Mouse (Mus musculus): Measurements from ENCODE around the gene Ankmy1. TPM values are rescaled to one million over a fixed set of nuclear protein-coding genes. Genes with fewer than 3 reads are reported as not detected.

The Ankmy1 gene
- polyA plus RNA-seq, 1 experiment from 2014 or later = 0.18 TPM

DNA sequence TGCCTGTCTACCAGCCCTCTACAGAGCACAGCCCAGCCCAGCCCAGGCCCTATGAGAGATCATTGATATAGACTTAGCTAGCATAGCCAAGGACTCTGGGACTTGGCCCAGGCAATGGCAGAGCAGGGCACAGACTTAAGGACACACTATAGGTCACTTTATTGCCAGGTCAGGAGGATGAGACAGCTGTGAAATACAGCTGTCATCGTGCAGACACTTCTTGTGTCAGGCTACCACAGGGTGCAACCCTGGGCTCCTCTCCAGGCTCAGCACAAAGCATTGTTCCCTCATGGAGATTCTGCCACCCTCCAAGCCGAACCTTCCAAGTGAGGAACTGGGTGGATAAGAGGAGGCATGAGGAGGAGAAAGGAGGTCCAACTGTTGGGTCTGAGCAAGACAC is 32.7 kb downstream of the Ankmy1 start:
- Histone ChIP-seq H3K4me3 (no peak overlapping the region), H3K9me3 (replicated peaks) (no peaks in the 10 kb centered on the region), H3K4me1 (replicated peaks) (no peaks in the 10 kb centered on the region), H3K27ac (ENCODE audit: poor library complexity, severe bottlenecking) (no peak overlapping the region), H3K4me2 (no peak overlapping the region), H3K9ac (no peak overlapping the region), H3K27me3 (replicated peaks) (peaks cover 10% of the 10 kb centered on the region; the same call in 1 of the 2 replicates), H3K36me3 (no peaks in the 10 kb centered on the region)
- no peak for ATAC-seq (ENCODE audit: insufficient number of reproducible peaks, low FRiP score)
- 66% methylated on average over 2 of the region's 2 CpGs for WGBS

GRCm38 (mm10) chr1:92866170-92866569 is 36.5 kb downstream of the Ankmy1 start:
- Histone ChIP-seq H3K4me3 (no peak overlapping the region), H3K9me3 (replicated peaks) (no peaks in the 10 kb centered on the region), H3K9ac (no peak overlapping the region), H3K27me3 (replicated peaks) (no peaks in the 10 kb centered on the region; the same call in 1 of the 2 replicates), H3K36me3 (no peaks in the 10 kb centered on the region), H3K27ac (ENCODE audit: poor library complexity, severe bottlenecking) (no peak overlapping the region), H3K4me1 (replicated peaks) (no peaks in the 10 kb centered on the region), H3K4me2 (no peak overlapping the region)
- no peak for ATAC-seq (ENCODE audit: insufficient number of reproducible peaks, low FRiP score)
- WGBS = 59% methylated on average over 2 of the region's 2 CpGs

DNA sequence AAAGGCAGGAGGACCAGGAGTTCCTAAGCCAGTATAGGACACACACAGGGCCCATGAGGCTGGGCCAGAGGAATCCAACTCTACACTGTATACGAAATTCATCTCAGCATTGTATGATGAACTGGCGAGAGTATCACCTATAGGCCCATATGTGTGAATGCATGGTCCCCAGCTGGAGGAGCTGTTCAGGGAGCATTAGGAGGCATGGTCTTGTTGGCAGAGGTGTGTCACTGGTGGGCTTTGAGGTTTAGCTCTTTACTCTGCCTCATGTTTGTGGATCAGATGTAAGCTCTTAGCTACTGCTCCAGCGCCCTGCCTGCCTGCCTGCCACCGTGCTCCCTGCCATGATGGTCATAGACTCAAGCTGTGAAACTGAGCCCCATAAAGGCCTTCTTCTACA is 39.4 kb downstream of the Ankmy1 start:
- Histone ChIP-seq H3K9me3 (replicated peaks) (no peaks in the 10 kb centered on the region), H3K9ac (no peak overlapping the region), H3K27me3 (replicated peaks) (no peaks in the 10 kb centered on the region; the same call in 1 of the 2 replicates), H3K27ac (ENCODE audit: poor library complexity, severe bottlenecking) (no peak overlapping the region), H3K4me3 (no peak overlapping the region), H3K36me3 (peaks cover 13% of the 10 kb centered on the region), H3K4me1 (replicated peaks) (no peaks in the 10 kb centered on the region), H3K4me2 (no peak overlapping the region)
- 74% methylated on average over 4 of the region's 4 CpGs for WGBS
- no peak for ATAC-seq (ENCODE audit: insufficient number of reproducible peaks, low FRiP score)

DNA sequence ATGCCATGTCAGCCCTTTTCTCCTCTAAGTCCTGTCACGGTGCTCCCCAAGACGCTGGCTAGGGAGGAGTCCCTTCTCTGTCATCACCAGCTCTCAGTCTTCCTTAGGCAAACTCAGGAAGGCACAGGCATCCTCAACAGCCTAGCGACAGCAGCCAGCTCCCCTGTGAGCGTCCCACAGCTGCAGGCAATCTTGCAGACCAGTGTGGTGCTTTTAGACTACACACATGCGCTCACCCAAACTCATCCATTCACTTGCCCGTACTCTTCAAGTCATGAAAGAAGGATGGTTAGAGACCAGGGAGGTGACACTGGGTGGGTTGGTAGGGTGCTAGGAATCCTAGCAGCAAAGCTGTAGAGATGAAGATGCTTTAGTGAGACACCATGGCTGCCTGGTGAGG is 41.2 kb downstream of the Ankmy1 start:
- peaks cover 31% of the 10 kb centered on the region for H3K36me3 ChIP-seq

GRCm38 (mm10) chr1:92852450-92852849 is 50.3 kb downstream of the Ankmy1 start:
- ATAC-seq (ENCODE audit: insufficient number of reproducible peaks, low FRiP score) = no peak
- 0 out of 2 replicates have a peak overlapping the region, but pooled peaks have one; percentile 5 for H3K9ac ChIP-seq

More for the DNA sequence above, 41.2 kb downstream of the Ankmy1 start:
- Histone ChIP-seq H3K4me1 (replicated peaks) (no peaks in the 10 kb centered on the region), H3K27me3 (replicated peaks) (no peaks in the 10 kb centered on the region; the same call in 1 of the 2 replicates), H3K4me3 (no peak overlapping the region), H3K9me3 (replicated peaks) (no peaks in the 10 kb centered on the region), H3K4me2 (no peak overlapping the region), H3K27ac (ENCODE audit: poor library complexity, severe bottlenecking) (no peak overlapping the region), H3K9ac (no peak overlapping the region)
- no peak for ATAC-seq (ENCODE audit: insufficient number of reproducible peaks, low FRiP score)
- WGBS = 63% methylated on average over 6 of the region's 6 CpGs

DNA sequence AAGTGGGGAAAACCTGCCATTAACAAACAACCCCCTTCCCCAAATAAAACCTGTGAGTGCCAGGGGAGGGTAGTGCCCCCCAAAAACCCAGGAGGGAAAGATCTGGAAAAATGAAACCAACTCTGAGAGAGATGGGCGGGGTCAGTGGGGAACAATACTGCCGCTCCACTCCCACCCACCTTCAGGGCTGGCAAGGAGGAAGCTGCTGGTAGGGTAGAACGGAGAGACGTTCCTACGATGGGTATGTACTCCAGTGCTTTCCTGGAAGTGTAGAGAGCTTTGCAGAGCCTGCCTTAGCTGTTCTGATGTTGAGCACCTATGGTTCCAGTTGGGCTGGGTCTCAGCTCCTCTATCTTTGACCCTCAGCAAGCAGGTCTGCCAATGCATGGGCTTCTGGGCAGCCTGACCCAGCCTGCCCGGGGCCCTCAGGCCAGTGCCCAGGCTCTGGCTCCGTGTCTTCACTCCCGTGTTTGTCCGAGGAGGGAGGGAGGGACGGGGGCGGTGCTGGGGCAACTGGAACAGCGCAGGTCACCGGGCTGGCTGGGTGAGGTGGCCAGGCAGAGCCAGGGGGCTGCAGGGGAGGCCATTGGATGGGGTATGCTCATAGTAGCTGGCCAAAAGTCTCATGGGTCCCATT is 52.6 kb downstream of the Ankmy1 start:
- H3K9ac ChIP-seq = no peak overlapping the region
- H3K36me3 ChIP-seq = peaks cover 14% of the 10 kb centered on the region; the same call in 1 of the 2 replicates
- H3K4me1 ChIP-seq (replicated peaks) = peaks cover 54% of the 10 kb centered on the region
- H3K4me3 ChIP-seq = no peak overlapping the region
- peaks cover 40% of the 10 kb centered on the region for H3K27me3 ChIP-seq (replicated peaks)
- ATAC-seq (ENCODE audit: insufficient number of reproducible peaks, low FRiP score) = no peak
- no peak overlapping the region for H3K27ac ChIP-seq (ENCODE audit: poor library complexity, severe bottlenecking)
- WGBS = 66% methylated on average over 13 of the region's 13 CpGs
- H3K9me3 ChIP-seq (replicated peaks) = no peaks in the 10 kb centered on the region
- no peak overlapping the region for H3K4me2 ChIP-seq

More at GRCm38 (mm10) chr1:92852450-92852849, 50.3 kb downstream of the Ankmy1 start:
- Histone ChIP-seq H3K4me3 (no peak overlapping the region), H3K36me3 (peaks cover 36% of the 10 kb centered on the region), H3K9me3 (replicated peaks) (no peaks in the 10 kb centered on the region), H3K27ac (ENCODE audit: poor library complexity, severe bottlenecking) (no peak overlapping the region), H3K4me1 (replicated peaks) (peaks cover 53% of the 10 kb centered on the region), H3K4me2 (no peak overlapping the region), H3K27me3 (replicated peaks) (peaks cover 23% of the 10 kb centered on the region)
- 72% methylated on average over 2 of the region's 2 CpGs for WGBS

GRCm38 (mm10) chr1:92849491-92849890 is 53.2 kb downstream of the Ankmy1 start:
- Histone ChIP-seq H3K4me1 (replicated peaks) (peaks cover 48% of the 10 kb centered on the region), H3K9ac (no peak overlapping the region), H3K9me3 (replicated peaks) (no peaks in the 10 kb centered on the region), H3K4me3 (no peak overlapping the region), H3K4me2 (no peak overlapping the region), H3K27me3 (replicated peaks) (peaks cover 40% of the 10 kb centered on the region), H3K36me3 (peaks cover 9% of the 10 kb centered on the region; the same call in 1 of the 2 replicates), H3K27ac (ENCODE audit: poor library complexity, severe bottlenecking) (no peak overlapping the region)
- WGBS = 53% methylated on average over 2 of the region's 2 CpGs
- ATAC-seq (ENCODE audit: insufficient number of reproducible peaks, low FRiP score) = no peak

GRCm38 (mm10) chr1:92847873-92848839 is 54.5 kb downstream of the Ankmy1 start:
- 6% methylated on average over 39 of the region's 41 CpGs for WGBS
- Histone ChIP-seq H3K9ac (peak overlapping the region; percentile 18), H3K4me1 (replicated peaks) (peaks cover 47% of the 10 kb centered on the region), H3K4me3 (peak overlapping the region; percentile 20), H3K27me3 (replicated peaks) (peaks cover 40% of the 10 kb centered on the region), H3K4me2 (peak overlapping the region; percentile 64), H3K9me3 (replicated peaks) (no peaks in the 10 kb centered on the region), H3K36me3 (0 out of 2 replicates have a peak, but pooled peaks cover under 1% of the 10 kb centered on the region), H3K27ac (ENCODE audit: poor library complexity, severe bottlenecking) (no peak overlapping the region)
- ATAC-seq (ENCODE audit: insufficient number of reproducible peaks, low FRiP score) = peak; percentile 52

DNA sequence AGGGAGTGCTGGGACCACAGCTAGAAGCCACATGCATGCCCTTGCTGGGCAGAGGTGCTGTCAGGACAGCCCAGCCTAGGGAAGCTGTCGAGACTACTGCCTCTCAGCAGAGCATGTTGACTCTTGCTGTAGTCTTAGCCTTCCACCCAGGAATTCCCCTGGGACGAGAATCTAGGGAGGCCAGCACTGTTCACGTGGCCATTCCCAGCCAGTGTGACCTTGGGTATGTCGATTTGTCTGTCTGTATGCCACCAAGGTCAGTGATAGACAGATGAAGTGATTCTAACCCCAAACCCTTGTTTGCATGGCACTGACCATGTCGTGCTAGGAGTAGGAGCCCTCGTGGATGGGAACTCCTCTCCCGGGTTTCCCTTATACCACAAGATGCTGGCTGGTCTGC is 56.8 kb downstream of the Ankmy1 start:
- Histone ChIP-seq H3K4me2 (no peak overlapping the region), H3K4me3 (no peak overlapping the region), H3K36me3 (no peaks in the 10 kb centered on the region), H3K9ac (no peak overlapping the region), H3K4me1 (replicated peaks) (peaks cover 35% of the 10 kb centered on the region), H3K9me3 (replicated peaks) (no peaks in the 10 kb centered on the region), H3K27me3 (replicated peaks) (peaks cover 40% of the 10 kb centered on the region), H3K27ac (ENCODE audit: poor library complexity, severe bottlenecking) (no peak overlapping the region)
- no peak for ATAC-seq (ENCODE audit: insufficient number of reproducible peaks, low FRiP score)
- WGBS = 59% methylated on average over 7 of the region's 7 CpGs

- 68% methylated on average over 3 of the region's 3 CpGs for WGBS
- no peak for ATAC-seq (ENCODE audit: insufficient number of reproducible peaks, low FRiP score)
- no peak overlapping the region for H3K4me3 ChIP-seq
Measured at GRCm38 (mm10) chr1:92841427-92841826, 61.3 kb downstream of the Ankmy1 start.

More at GRCm38 (mm10) chr1:92841427-92841826, 61.3 kb downstream of the Ankmy1 start:
- Histone ChIP-seq H3K9me3 (replicated peaks) (no peaks in the 10 kb centered on the region), H3K36me3 (no peaks in the 10 kb centered on the region), H3K27me3 (replicated peaks) (peaks cover 10% of the 10 kb centered on the region; the same call in 1 of the 2 replicates), H3K9ac (no peak overlapping the region), H3K27ac (ENCODE audit: poor library complexity, severe bottlenecking) (no peak overlapping the region), H3K4me2 (no peak overlapping the region), H3K4me1 (replicated peaks) (peaks cover 18% of the 10 kb centered on the region)
